Mouse (Mus musculus) CH12.LX (cell line): ENCODE results near the gene Lrrc42. TPM values are rescaled to one million over a fixed set of nuclear protein-coding genes. Genes with fewer than 3 reads are reported as not detected.

Experiments used
- DNase-seq: peaks from one replicate; pipeline ENCODE4 v3.0.0-alpha.2; 2013; ENCODE audit errors: extremely low read depth
- H3K27ac ChIP-seq: 2 replicates; pipeline ENCODE4 v1.5.1; 2012; ENCODE audit warnings: low read depth, mild to moderate bottlenecking, control low read depth, moderate library complexity; ENCODE audit not compliant: insufficient read depth
- H3K27me3 ChIP-seq: replicated peaks from 2 replicates; pipeline ENCODE3; 2012; ENCODE audit warnings: inconsistent platforms
- H3K36me3 ChIP-seq, 2 experiments: replicated peaks in 1 of 2; 2 replicates each; pipeline versions ENCODE3 to v1.6.1; 2012; ENCODE audit warnings: inconsistent platforms in 1 of 2, low read length in 1 of 2, mild to moderate bottlenecking in 1 of 2, mixed read lengths in 1 of 2, moderate library complexity in 1 of 2; ENCODE audit not compliant: control insufficient read depth in 1 of 2, insufficient read depth in 1 of 2
- H3K4me1 ChIP-seq, 2 experiments: 2 replicates each; pipeline ENCODE4 v1.6.1; 2012; ENCODE audit warnings: inconsistent platforms in 1 of 2, moderate library complexity in 1 of 2; ENCODE audit not compliant: insufficient read depth in 2 of 2, control insufficient read depth in 1 of 2
- H3K4me2 ChIP-seq: 2 replicates; pipeline ENCODE4 v1.6.1; 2012; ENCODE audit warnings: low read depth, mild to moderate bottlenecking, control low read depth; ENCODE audit not compliant: poor library complexity, insufficient read depth, severe bottlenecking
- H3K4me3 ChIP-seq, 3 experiments: fragments of 150-350 bp in 1 of 3; sonication (generic) in 1 of 3; replicated peaks in 1 of 3; 2 replicates each; pipeline versions ENCODE3 to v1.5.1; 2011 to 2012; ENCODE audit warnings: low read depth in 2 of 3, low read length in 2 of 3, mild to moderate bottlenecking in 2 of 3, moderate library complexity in 2 of 3, control low read depth in 1 of 3, improper control_type of control experiment in 1 of 3, inconsistent platforms in 1 of 3, mixed read lengths in 1 of 3; ENCODE audit not compliant: poor library complexity in 1 of 3
- H3K79me2 ChIP-seq: replicated peaks from 2 replicates; pipeline ENCODE4 v1.6.1; 2012; ENCODE audit warnings: mild to moderate bottlenecking, moderate library complexity; ENCODE audit not compliant: control insufficient read depth, poor library complexity, insufficient read depth, severe bottlenecking; ENCODE audit errors: extremely low read depth
- H3K9ac ChIP-seq: 2 replicates; pipeline ENCODE4 v1.6.1; 2012; ENCODE audit warnings: low read depth, mild to moderate bottlenecking, control low read depth, moderate library complexity; ENCODE audit not compliant: insufficient read depth
- H3K9me3 ChIP-seq: replicated peaks from 2 replicates; pipeline ENCODE3; 2012; ENCODE audit warnings: low read length, inconsistent platforms, mixed read lengths
- BHLHE40 ChIP-seq: IDR thresholded peaks from 2 replicates; pipeline ENCODE4 v1.6.1; 2011; ENCODE audit warnings: mild to moderate bottlenecking, low read depth, low read length, improper control_type of control experiment
- CHD1 ChIP-seq: IDR thresholded peaks from 2 replicates; pipeline ENCODE4 v1.6.1; 2012; ENCODE audit warnings: low read depth, low read length, improper control_type of control experiment, inconsistent platforms
- CTCF ChIP-seq, 2 experiments: IDR thresholded peaks in 1 of 2; conservative IDR thresholded peaks in 1 of 2; 2 replicates each; pipeline ENCODE4 v1.5.1; 2011 to 2012; ENCODE audit warnings: low read depth in 2 of 2, low read length in 2 of 2, improper control_type of control experiment in 1 of 2, inconsistent platforms in 1 of 2, mild to moderate bottlenecking in 1 of 2, moderate library complexity in 1 of 2
- ELF1 ChIP-seq: IDR thresholded peaks from 2 replicates; pipeline ENCODE4 v1.6.1; 2014; ENCODE audit warnings: low read depth, mild to moderate bottlenecking, inconsistent platforms, low read length, improper control_type of control experiment
- EP300 ChIP-seq: IDR thresholded peaks from 2 replicates; pipeline ENCODE4 v1.6.1; 2011; ENCODE audit warnings: low read length, improper control_type of control experiment
- GABPA ChIP-seq: IDR thresholded peaks from 2 replicates; pipeline ENCODE4 v1.6.1; 2012; ENCODE audit warnings: low read depth, low read length, improper control_type of control experiment, inconsistent platforms; ENCODE audit not compliant: insufficient replicate concordance
- HCFC1 ChIP-seq: IDR thresholded peaks from 2 replicates; pipeline ENCODE4 v1.6.1; 2012; ENCODE audit warnings: low read depth, mild to moderate bottlenecking, inconsistent platforms, low read length, improper control_type of control experiment
- IRF4 ChIP-seq: IDR thresholded peaks from 2 replicates; pipeline ENCODE4 v1.6.1; 2014; ENCODE audit warnings: low read depth, mild to moderate bottlenecking, inconsistent platforms, low read length, improper control_type of control experiment
- JUND ChIP-seq: conservative IDR thresholded peaks from 2 replicates; pipeline ENCODE4 v1.6.1; 2011; ENCODE audit warnings: low read depth, low read length, improper control_type of control experiment
- KAT2A ChIP-seq: IDR thresholded peaks from 2 replicates; pipeline ENCODE4 v1.6.1; 2012; ENCODE audit warnings: low read length, improper control_type of control experiment, inconsistent platforms; ENCODE audit not compliant: insufficient replicate concordance
- MAFK ChIP-seq: IDR thresholded peaks from 2 replicates; pipeline ENCODE4 v1.6.1; 2011; ENCODE audit warnings: low read length, improper control_type of control experiment; ENCODE audit not compliant: insufficient replicate concordance
- MAX ChIP-seq: IDR thresholded peaks from 2 replicates; pipeline ENCODE4 v1.6.1; 2011; ENCODE audit warnings: low read length, improper control_type of control experiment
- MAZ ChIP-seq: IDR thresholded peaks from 2 replicates; pipeline ENCODE4 v1.6.1; 2012; ENCODE audit warnings: low read depth, mild to moderate bottlenecking, inconsistent platforms, low read length, improper control_type of control experiment, moderate library complexity
- MEF2A ChIP-seq: IDR thresholded peaks from 2 replicates; pipeline ENCODE4 v1.6.1; 2014; ENCODE audit warnings: low read depth, mild to moderate bottlenecking, inconsistent platforms, low read length, improper control_type of control experiment, borderline replicate concordance
- MXI1 ChIP-seq: IDR thresholded peaks from 2 replicates; pipeline ENCODE4 v1.6.1; 2011; ENCODE audit warnings: mild to moderate bottlenecking, low read depth, low read length, improper control_type of control experiment
- NELFE ChIP-seq: IDR thresholded peaks from 2 replicates; pipeline ENCODE4 v1.6.1; 2011; ENCODE audit warnings: low read depth, low read length, improper control_type of control experiment
- PAX5 ChIP-seq: IDR thresholded peaks from 2 replicates; pipeline ENCODE4 v1.6.1; 2012; ENCODE audit warnings: low read length, inconsistent platforms, mixed read lengths
- POLR2A ChIP-seq: IDR thresholded peaks from 2 replicates; pipeline ENCODE4 v1.6.1; 2011; ENCODE audit warnings: low read depth, mild to moderate bottlenecking, improper control_type of control experiment, low read length
- RAD21 ChIP-seq: IDR thresholded peaks from 2 replicates; pipeline ENCODE4 v1.6.1; 2011; ENCODE audit warnings: low read depth, mild to moderate bottlenecking, low read length, improper control_type of control experiment, moderate library complexity
- SIN3A ChIP-seq: IDR thresholded peaks from 2 replicates; pipeline ENCODE4 v1.6.1; 2012; ENCODE audit warnings: low read length, improper control_type of control experiment, inconsistent platforms
- UBTF ChIP-seq: IDR thresholded peaks from 2 replicates; pipeline ENCODE4 v1.6.1; 2012; ENCODE audit warnings: low read depth, mild to moderate bottlenecking, inconsistent platforms, low read length, improper control_type of control experiment, moderate library complexity
- USF1 ChIP-seq: IDR thresholded peaks from 2 replicates; pipeline ENCODE4 v1.6.1; 2014; ENCODE audit warnings: low read depth, mild to moderate bottlenecking, inconsistent platforms, low read length, improper control_type of control experiment
- ZC3H11A ChIP-seq: IDR thresholded peaks from 2 replicates; pipeline ENCODE4 v1.6.1; 2012; ENCODE audit warnings: low read depth, mild to moderate bottlenecking, inconsistent platforms, low read length, improper control_type of control experiment
- ZKSCAN1 ChIP-seq: IDR thresholded peaks from 2 replicates; pipeline ENCODE4 v1.6.1; 2012; ENCODE audit warnings: low read depth, inconsistent platforms, low read length, improper control_type of control experiment, borderline replicate concordance
- ZNF384 ChIP-seq: IDR thresholded peaks from 2 replicates; pipeline ENCODE4 v1.6.1; 2012; ENCODE audit warnings: low read depth, low read length, improper control_type of control experiment, inconsistent platforms
- dilution Hi-C: fragments of 300-500 bp; cut with MboI; formaldehyde crosslinking; loops from 2 replicates; pipeline ENCODE4 v1.14.3; 2020; ENCODE audit warnings: low sequenced_read_pairs; ENCODE audit not compliant: extremely low pct_unique_long_range_greater_than_20kb, extremely low pct_ligation_motif_present
- in situ Hi-C: fragments of 300-500 bp; cut with MboI; formaldehyde crosslinking; loops from 3 replicates; pipeline ENCODE4 v1.14.3; 2019; ENCODE audit warnings: low sequenced_read_pairs, low pct_ligation_motif_present, low pct_unique_long_range_greater_than_20kb, mixed read lengths
- polyA plus RNA-seq: library from polyadenylated mRNA; unstranded; fragments of >175 nt; gene quantifications from 2 replicates; pipeline ENCODE4 v1.2.1, GENCODE M21; 2012; ENCODE audit warnings: low read depth; ENCODE audit not compliant: insufficient read length
- total RNA-seq, 2 experiments: library from RNA; depleted of rRNA; stranded (reverse); fragments of 300-350 nt in 1 of 2; fragments of >200 nt in 1 of 2; gene quantifications; 2 replicates each; pipeline ENCODE4 v1.2.3; 2012 to 2014

Gene Lrrc42
- total and polyA plus RNA-seq, 3 experiments: 13.0 to 48.2 (median 24.9) TPM

GRCm38 (mm10) chr4:107292273-107292662 lies 38.9 kb upstream of the Lrrc42 start:
- in situ Hi-C loops: no loop called here
- Histone ChIP-seq H3K36me3 (no peaks in the 10 kb centered on the region), H3K79me2 (no peaks in the 10 kb centered on the region), H3K9ac (no peak overlapping the region), H3K4me3 (no peak overlapping the region), H3K27ac (no peak overlapping the region), H3K27me3 (peaks cover 2% of the 10 kb centered on the region), H3K4me2 (no peak overlapping the region), H3K9me3 (no peaks in the 10 kb centered on the region), H3K4me1 (peaks cover 3 to 44% of the 10 kb centered on the region in 2 experiments)
- no peak for TF ChIP-seq MAX
- TF ChIP-seq CTCF (conservative IDR thresholded peaks at IDR 0.05 in 1 of 2, IDR thresholded peaks at IDR 0.05 in 1 of 2; ENCODE audit: low read depth in 2 of 2, low read length in 2 of 2): no peak
- TF ChIP-seq EP300: no peak
- TF ChIP-seq MEF2A: no peak
- no peak for TF ChIP-seq UBTF
- TF ChIP-seq IRF4: no peak
- no peak for TF ChIP-seq MAZ
- TF ChIP-seq ZKSCAN1: no peak
- TF ChIP-seq CHD1: no peak
- TF ChIP-seq MAFK: no peak
- no peak for TF ChIP-seq NELFE
- no peak for TF ChIP-seq USF1
- TF ChIP-seq BHLHE40: no peak
- TF ChIP-seq JUND: no peak
- no peak for TF ChIP-seq SIN3A
- no peak for TF ChIP-seq PAX5
- TF ChIP-seq RAD21: no peak
- TF ChIP-seq GABPA: no peak
- TF ChIP-seq ELF1: no peak
- no peak for TF ChIP-seq MXI1
- dilution Hi-C loops: no loop called here
- DNase-seq: no peak

GRCm38 (mm10) chr4:107291611-107292272 lies 38.4 kb upstream of the Lrrc42 start:
- H3K9me3 ChIP-seq: no peaks in the 10 kb centered on the region
- H3K4me1 ChIP-seq: peaks cover 3 to 41% of the 10 kb centered on the region in 2 experiments
- in situ Hi-C loops: no loop called here
- no peaks in the 10 kb centered on the region for H3K36me3 ChIP-seq
- H3K79me2 ChIP-seq: no peaks in the 10 kb centered on the region
- no peak overlapping the region for H3K27ac ChIP-seq
- H3K4me2 ChIP-seq: no peak overlapping the region
- TF ChIP-seq SIN3A: no peak
- TF ChIP-seq ZC3H11A: no peak
- TF ChIP-seq ZNF384: no peak
- TF ChIP-seq CHD1: no peak
- TF ChIP-seq MAZ: no peak
- no peak for TF ChIP-seq KAT2A
- TF ChIP-seq HCFC1: no peak
- no peak for TF ChIP-seq EP300
- no peak for TF ChIP-seq POLR2A
- H3K9ac ChIP-seq: no peak overlapping the region
- no peak for DNase-seq
- dilution Hi-C loops: no loop called here
- H3K27me3 ChIP-seq: peaks cover 2% of the 10 kb centered on the region
- no peak overlapping the region for H3K4me3 ChIP-seq
